Mouse (Mus musculus): ENCODE data around the gene Dpf3. TPM values are rescaled to one million over a fixed set of nuclear protein-coding genes. Genes with fewer than 3 reads are reported as not detected.

The Dpf3 gene
- polyA plus RNA-seq, 1 experiment from 2014 or later: 18.0 TPM

DNA sequence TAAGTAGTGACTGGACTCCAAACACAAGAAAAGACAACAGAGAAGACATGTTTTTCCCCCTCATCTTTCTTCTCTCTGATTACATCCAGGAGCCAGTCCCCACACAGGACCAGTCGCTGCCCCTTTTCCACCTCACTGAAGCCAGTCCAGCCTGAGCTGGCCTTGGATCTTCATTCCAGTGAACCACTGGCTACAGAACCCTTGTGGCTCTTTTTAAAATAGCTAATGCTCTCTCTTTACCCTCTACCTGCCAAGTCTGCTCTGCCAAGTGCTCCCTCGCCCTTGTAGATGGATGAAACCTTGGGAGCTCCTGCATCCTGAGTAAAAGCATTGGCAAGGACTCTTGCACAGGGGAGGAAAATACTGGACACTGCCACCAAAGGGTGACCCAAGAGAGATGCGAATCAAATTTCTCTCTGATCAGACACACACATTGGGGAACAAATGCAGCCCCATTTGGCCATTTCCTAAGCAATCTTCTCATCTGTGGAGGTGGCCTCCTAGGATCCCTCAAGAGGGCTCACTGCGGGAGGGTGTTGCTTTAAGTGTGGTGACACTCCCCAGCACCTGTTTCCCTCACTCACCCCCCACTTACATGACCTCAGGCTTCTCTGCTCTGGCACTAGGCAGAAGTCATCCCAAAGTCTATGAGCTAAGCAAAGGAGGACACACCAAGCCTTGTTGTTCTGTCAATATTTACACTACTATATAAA, 7.9 kb upstream of the Dpf3 start:
- no peaks in the 10 kb centered on the region for H3K4me1 ChIP-seq
- H3K27me3 ChIP-seq: no peaks in the 10 kb centered on the region
- H3K27ac ChIP-seq: no peak overlapping the region
- H3K36me3 ChIP-seq: no peaks in the 10 kb centered on the region
- ATAC-seq (ENCODE audit: low FRiP score): no peak
- H3K4me3 ChIP-seq: no peak overlapping the region
- H3K9me3 ChIP-seq (replicated peaks): peaks cover 7% of the 10 kb centered on the region
- no peak overlapping the region for H3K9ac ChIP-seq
- WGBS: 73% methylated on average over 4 of the region's 4 CpGs
- H3K4me2 ChIP-seq (replicated peaks): no peak overlapping the region

DNA sequence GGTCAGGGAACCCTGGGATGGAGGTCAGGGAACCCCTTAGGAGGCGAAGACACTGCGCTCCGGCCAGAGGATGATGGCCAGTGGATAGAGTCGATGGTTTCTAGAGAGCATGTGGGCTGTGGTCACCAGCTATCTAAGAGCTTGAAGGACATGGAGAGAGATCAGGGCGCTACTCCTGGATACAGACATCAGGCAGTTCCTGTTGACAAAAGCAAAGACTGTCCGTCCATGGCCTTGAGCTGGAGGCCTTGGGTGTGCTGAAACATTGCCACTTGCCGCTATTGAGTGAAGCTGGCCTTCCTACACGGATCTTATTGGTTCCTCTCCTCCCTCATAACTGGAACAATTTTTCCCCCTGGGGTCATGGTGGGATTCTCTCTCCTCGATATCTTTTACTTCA, 6.7 kb upstream of the Dpf3 start:
- no peak for ATAC-seq (ENCODE audit: low FRiP score)
- H3K9me3 ChIP-seq (replicated peaks): peaks cover 7% of the 10 kb centered on the region
- 84% methylated on average over 9 of the region's 9 CpGs for WGBS

DNA sequence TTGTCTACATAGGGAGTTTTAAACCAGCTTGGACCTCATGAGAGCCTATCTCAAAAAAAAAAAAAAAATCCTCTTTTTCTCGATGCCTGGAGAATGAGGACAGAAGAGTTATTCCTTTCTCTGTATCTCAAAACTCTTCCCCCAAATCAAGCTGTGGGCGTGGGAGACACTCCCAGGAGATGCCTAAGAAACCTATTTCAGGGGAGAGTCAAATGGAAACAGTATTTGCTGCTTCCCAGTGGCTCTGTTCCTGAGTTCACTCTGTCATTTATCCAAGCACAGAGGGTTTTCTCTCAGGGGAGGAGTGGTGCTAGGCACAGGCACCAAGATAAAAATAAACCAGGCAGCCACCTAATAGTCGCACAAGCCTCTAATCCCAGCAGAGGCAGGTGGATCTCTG, 5.3 kb upstream of the Dpf3 start:
- Histone ChIP-seq H3K4me1 (peaks cover 12% of the 10 kb centered on the region), H3K27me3 (no peaks in the 10 kb centered on the region; the same call in 1 of the 2 replicates), H3K4me2 (replicated peaks) (no peak overlapping the region), H3K9me3 (replicated peaks) (peaks cover 7% of the 10 kb centered on the region), H3K27ac (no peak overlapping the region), H3K4me3 (no peak overlapping the region), H3K9ac (no peak overlapping the region), H3K36me3 (no peaks in the 10 kb centered on the region)
- 82% methylated on average over 3 of the region's 3 CpGs for WGBS
- ATAC-seq (ENCODE audit: low FRiP score): no peak

More for the DNA sequence above, 6.7 kb upstream of the Dpf3 start:
- H3K36me3 ChIP-seq: no peaks in the 10 kb centered on the region
- H3K9ac ChIP-seq: no peak overlapping the region
- no peaks in the 10 kb centered on the region for H3K4me1 ChIP-seq
- no peak overlapping the region for H3K4me3 ChIP-seq
- no peaks in the 10 kb centered on the region; the same call in 1 of the 2 replicates for H3K27me3 ChIP-seq
- no peak overlapping the region for H3K4me2 ChIP-seq (replicated peaks)
- H3K27ac ChIP-seq: no peak overlapping the region

DNA sequence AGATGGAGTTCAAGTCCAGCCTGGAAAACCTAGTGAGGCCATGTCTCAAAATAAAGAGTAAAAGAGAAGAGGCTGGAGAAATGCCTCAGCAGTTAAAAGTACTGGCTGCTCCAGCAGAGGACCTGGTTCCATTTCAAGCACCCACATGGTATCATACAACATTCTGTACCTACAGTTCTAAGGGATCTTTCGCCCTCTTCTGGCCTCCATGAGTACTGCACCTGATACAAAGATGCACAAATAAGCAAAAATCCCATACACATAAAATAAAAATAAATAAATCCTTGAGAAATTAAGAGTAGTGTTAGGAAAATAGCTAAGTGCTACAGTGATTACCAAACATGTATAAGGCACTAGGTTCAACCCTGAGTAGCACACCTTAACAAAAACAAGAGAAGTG, 4.1 kb upstream of the Dpf3 start:
- Histone ChIP-seq H3K4me1 (peaks cover 12% of the 10 kb centered on the region), H3K27ac (no peak overlapping the region), H3K4me3 (no peak overlapping the region), H3K27me3 (no peaks in the 10 kb centered on the region; the same call in 1 of the 2 replicates), H3K9ac (no peak overlapping the region), H3K4me2 (replicated peaks) (no peak overlapping the region), H3K36me3 (no peaks in the 10 kb centered on the region), H3K9me3 (replicated peaks) (peaks cover 7% of the 10 kb centered on the region)
- no peak for ATAC-seq (ENCODE audit: low FRiP score)
- WGBS: 52% methylated on average over 1 of the region's 1 CpGs

DNA sequence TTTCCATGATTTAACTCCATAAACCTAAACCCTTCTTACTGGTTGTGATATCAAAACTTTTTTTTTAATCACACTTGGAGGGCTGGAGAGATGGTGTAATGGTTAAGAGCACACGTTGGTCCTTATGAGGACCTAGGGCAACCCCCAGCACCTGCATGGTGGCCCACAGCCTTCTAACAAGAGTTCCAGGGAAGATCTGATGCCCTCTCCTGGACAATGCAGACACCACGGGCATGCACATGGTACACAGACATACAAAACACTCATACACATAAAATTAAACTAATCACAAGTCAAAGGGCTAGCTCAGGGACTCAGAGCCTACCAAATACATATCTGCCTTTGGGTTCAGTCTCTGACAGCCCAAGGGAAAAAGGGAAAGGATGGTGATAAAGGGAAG, 2.2 kb upstream of the Dpf3 start:
- H3K27me3 ChIP-seq: no peaks in the 10 kb centered on the region; the same call in 1 of the 2 replicates
- H3K27ac ChIP-seq: no peak overlapping the region
- no peak overlapping the region for H3K4me2 ChIP-seq (replicated peaks)
- no peak for ATAC-seq (ENCODE audit: low FRiP score)
- H3K4me3 ChIP-seq: no peak overlapping the region
- no peaks in the 10 kb centered on the region for H3K36me3 ChIP-seq
- H3K9me3 ChIP-seq (replicated peaks): peaks cover 7% of the 10 kb centered on the region
- WGBS: 31% methylated on average over 2 of the region's 2 CpGs
- no peak overlapping the region for H3K9ac ChIP-seq
- peaks cover 17% of the 10 kb centered on the region for H3K4me1 ChIP-seq

DNA sequence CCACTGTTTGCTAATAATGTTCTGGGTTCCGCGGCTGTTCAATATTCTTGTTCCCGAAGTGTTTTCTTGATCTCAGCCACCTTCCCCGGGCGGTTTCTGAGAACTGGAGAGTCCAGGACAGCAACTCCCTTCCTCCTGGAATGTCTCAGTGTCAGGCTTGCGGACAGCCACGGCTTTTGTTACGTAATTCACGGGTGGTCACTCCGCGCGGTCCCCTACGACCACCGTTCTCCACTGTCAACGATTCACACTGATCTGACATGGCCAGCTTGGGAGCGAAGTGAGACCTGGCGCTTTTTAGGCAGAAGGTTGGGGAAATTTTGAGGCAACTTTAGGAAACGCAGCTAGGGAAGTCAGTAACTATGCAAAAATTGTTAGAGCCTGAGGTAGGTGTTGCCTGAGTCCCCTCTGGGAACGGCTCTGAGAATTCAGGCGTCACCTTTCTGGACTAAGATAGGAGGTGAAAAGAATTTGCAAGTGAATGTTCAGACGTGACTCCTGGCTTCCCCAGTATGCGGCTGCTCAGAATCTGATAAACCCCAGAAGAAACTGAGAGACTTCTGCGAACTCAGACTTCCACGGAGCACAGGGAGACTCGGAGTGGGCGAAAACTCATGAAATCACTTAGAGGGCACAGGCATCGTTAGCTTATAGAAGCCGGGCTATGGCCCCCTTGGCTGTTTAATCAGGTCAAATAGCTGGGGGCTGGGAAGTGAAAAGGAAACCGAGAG, 860 bp upstream of the Dpf3 start:
- no peak for ATAC-seq (ENCODE audit: low FRiP score)
- H3K4me2 ChIP-seq (replicated peaks): peak overlapping the region; percentile 92
- under 1% methylated on average over 29 of the region's 29 CpGs for WGBS
- H3K9me3 ChIP-seq (replicated peaks): peaks cover 7% of the 10 kb centered on the region
- H3K27ac ChIP-seq: no peak overlapping the region
- peak overlapping the region; percentile 51; the same call in 1 of the 2 replicates for H3K9ac ChIP-seq
- H3K4me3 ChIP-seq: peak overlapping the region; percentile 75
- H3K4me1 ChIP-seq: peaks cover 19% of the 10 kb centered on the region
- no peaks in the 10 kb centered on the region; the same call in 1 of the 2 replicates for H3K27me3 ChIP-seq
- H3K36me3 ChIP-seq: no peaks in the 10 kb centered on the region

DNA sequence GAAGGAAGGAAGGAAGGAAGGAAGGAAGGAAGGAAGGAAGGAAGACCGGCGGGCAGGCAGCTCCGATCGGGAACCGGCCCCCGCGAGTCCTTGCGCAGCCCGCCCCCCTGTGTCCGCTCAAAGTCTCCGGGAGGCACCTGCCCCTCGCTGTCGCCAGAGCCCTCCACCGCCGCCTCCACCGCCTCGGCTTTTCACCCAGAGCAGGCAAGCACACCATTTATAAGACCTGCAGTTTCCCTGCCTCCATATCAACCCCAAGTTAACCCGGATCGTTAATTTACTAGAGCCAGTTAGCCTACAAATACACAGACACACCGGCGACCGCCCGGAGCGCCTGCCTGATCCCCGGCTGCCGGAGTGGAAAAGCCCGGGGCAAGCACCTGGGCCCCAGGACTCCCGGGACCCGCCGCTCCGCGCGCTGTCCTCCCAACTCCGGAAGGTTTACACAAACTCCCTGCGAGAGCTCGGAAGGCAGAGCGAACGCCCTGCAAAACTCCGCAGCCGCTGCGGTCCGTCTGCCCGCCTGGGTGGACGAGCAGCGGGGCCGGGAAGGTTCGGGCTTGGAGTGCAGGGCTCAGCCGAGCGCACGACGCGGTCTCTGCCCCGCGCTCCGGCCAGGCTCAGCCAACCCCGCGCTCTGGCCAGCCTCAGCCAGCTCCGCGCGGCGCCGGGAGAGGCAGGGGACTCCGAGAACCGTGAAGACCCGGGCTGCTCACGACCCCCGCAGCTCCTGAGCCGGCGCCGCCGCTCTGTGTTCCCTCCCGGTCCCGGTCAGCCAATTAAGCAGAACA, 650 bp downstream of the Dpf3 start:
- peak overlapping the region; percentile 77 for H3K9ac ChIP-seq
- ATAC-seq (ENCODE audit: low FRiP score): peak; percentile 84
- under 1% methylated on average over 73 of the region's 73 CpGs for WGBS
- peaks cover 7% of the 10 kb centered on the region for H3K9me3 ChIP-seq (replicated peaks)
- no peaks in the 10 kb centered on the region for H3K36me3 ChIP-seq
- H3K27ac ChIP-seq: peak overlapping the region; percentile 89
- H3K4me1 ChIP-seq: peaks cover 19% of the 10 kb centered on the region
- peak overlapping the region; percentile 92 for H3K4me2 ChIP-seq (replicated peaks)
- peak overlapping the region; percentile 75 for H3K4me3 ChIP-seq
- H3K27me3 ChIP-seq: no peaks in the 10 kb centered on the region; the same call in 1 of the 2 replicates

DNA sequence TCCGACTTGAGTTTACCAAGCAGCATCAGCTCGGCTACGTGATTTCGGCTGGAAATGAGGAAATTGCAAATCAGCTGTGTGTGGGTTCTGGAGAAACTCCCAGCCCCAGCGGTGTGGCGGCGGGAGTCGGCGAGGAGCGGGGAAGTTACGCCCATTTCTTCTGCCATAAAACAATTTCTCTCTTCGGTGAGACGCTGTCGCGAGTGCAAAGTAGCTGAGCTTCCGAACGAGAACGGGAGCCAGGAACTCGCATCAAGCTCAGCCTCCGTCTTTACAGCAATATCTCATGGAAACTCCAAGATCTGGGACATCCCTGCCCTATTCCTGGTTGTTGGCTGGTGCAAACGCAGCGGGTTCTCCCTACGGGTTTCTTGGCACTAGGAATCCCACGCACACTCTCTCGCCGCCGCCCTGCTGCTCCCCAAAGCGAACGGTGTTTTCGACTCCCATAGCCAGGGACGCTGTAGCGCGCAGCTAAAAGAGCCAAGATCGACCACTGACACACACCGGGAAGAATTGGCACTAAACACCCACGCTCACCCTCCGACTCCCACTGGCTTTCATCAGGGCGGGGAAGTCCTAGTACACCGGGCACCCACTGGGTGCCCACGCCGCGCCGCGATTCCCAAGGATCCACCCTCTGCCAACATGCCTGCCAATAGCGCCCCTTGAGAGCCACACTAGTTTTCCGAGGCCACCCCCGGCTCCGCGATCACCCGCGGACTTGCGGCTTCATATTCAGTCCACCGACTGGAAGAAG, 1.4 kb downstream of the Dpf3 start:
- ATAC-seq (ENCODE audit: low FRiP score): 0 out of 2 replicates have a peak, but pooled peaks have one; percentile 3
- peaks cover 19% of the 10 kb centered on the region for H3K4me1 ChIP-seq
- H3K36me3 ChIP-seq: no peaks in the 10 kb centered on the region
- peak overlapping the region; percentile 75 for H3K4me3 ChIP-seq
- H3K9ac ChIP-seq: peak overlapping the region; percentile 77
- peak overlapping the region; percentile 89 for H3K27ac ChIP-seq
- peak overlapping the region; percentile 92 for H3K4me2 ChIP-seq (replicated peaks)
- H3K9me3 ChIP-seq (replicated peaks): peaks cover under 1% of the 10 kb centered on the region
- H3K27me3 ChIP-seq: no peaks in the 10 kb centered on the region; the same call in 1 of the 2 replicates
- WGBS: under 1% methylated on average over 53 of the region's 53 CpGs

DNA sequence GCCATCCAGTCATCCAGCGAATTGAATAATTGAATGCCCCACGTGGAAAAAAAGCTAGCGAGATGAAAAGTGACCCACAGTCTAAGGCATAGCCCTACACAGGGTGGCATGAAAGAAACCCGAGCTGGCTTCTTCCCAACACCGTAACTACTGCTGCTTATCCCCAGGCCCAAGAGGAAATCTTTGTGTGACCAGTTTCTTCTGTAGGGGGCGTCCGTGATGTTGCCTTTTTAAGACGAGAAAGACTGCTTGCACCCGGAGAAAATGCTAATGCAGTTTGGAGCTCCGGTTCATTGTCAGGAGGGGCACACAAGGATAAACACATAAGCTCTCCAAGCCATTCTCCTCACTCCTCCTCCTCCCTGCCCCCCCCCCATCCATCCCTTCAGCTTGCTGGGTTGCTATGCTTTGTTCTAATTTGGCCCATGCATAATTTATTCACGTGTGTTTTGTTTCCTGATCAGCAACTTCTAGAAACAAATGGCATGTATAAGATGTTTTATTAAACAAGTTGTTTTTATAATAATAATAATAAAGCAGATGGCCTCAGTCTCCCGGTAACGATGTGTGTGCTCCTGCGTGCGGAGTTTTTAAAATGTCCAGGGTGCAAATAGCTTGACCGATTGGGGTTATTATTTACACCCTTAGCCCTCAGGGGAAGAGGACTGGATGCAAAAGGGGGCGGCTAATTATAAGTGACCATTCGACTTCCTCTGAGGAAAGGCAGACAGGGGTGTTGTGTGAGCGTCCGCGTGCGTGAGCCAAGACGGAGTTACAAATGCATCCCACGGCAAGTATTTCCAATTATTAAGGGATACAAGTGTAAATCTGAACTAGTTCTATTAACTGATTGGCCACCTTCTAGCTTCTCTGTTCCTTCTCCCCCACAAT, 2.4 kb downstream of the Dpf3 start:
- H3K4me2 ChIP-seq (replicated peaks): peak overlapping the region; percentile 92
- H3K27ac ChIP-seq: peak overlapping the region; percentile 89; the same call in 1 of the 2 replicates
- H3K9ac ChIP-seq: peak overlapping the region; percentile 77
- H3K4me1 ChIP-seq: peaks cover 19% of the 10 kb centered on the region
- H3K36me3 ChIP-seq: no peaks in the 10 kb centered on the region
- H3K9me3 ChIP-seq (replicated peaks): no peaks in the 10 kb centered on the region
- WGBS: under 1% methylated on average over 24 of the region's 24 CpGs
- H3K27me3 ChIP-seq: no peaks in the 10 kb centered on the region; the same call in 1 of the 2 replicates
- no peak for ATAC-seq (ENCODE audit: low FRiP score)
- H3K4me3 ChIP-seq: peak overlapping the region; percentile 75

DNA sequence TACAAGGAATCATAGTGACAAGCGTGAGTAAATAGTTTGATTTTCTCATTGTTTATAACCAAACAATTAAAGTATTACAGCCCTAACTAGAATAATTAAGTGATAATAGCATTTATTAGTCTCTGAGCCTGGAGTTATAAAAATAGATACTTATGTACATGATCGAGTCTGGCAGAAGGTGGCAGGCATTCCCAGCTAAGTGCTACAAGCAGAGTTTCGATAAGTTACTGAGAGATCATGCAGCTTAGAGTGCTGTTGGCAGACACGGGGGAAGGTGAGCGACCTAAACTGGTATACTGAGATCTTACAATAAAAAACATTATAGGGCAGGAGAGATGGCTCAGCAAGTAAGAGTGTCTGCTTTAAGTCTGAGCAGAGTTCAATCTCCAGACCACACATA, 3.9 kb downstream of the Dpf3 start:
- H3K36me3 ChIP-seq: no peaks in the 10 kb centered on the region
- ATAC-seq (ENCODE audit: low FRiP score): no peak
- H3K27ac ChIP-seq: no peak overlapping the region
- H3K9ac ChIP-seq: no peak overlapping the region
- H3K4me1 ChIP-seq: peaks cover 15% of the 10 kb centered on the region
- 82% methylated on average over 5 of the region's 5 CpGs for WGBS
- H3K4me2 ChIP-seq (replicated peaks): no peak overlapping the region
- H3K9me3 ChIP-seq (replicated peaks): no peaks in the 10 kb centered on the region
- H3K4me3 ChIP-seq: no peak overlapping the region
- H3K27me3 ChIP-seq: no peaks in the 10 kb centered on the region

DNA sequence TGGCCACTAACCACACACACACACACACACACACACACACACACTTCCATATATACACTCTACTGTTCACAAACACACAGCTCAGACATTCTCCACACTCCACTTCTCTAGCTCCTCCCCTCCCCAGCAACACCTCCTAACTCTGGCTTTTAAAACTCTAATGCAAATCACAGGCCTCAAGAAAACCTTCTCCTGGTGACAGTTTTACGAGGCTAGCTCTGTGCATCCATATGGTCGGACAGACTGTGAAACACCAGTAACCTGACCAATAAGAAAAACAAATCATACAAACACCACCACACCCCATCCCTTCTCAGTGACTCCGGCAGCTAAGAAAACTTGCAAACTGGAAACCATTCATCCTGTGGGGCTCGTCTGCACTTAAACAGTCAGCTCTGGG, 6.1 kb downstream of the Dpf3 start:
- no peak overlapping the region for H3K9ac ChIP-seq
- no peak overlapping the region for H3K4me2 ChIP-seq (replicated peaks)
- no peak for ATAC-seq (ENCODE audit: low FRiP score)
- no peaks in the 10 kb centered on the region for H3K9me3 ChIP-seq (replicated peaks)
- no peak overlapping the region for H3K27ac ChIP-seq
- 65% methylated on average over 4 of the region's 4 CpGs for WGBS
- H3K4me1 ChIP-seq: peaks cover 8% of the 10 kb centered on the region
- H3K36me3 ChIP-seq: no peaks in the 10 kb centered on the region
- no peak overlapping the region for H3K4me3 ChIP-seq
- H3K27me3 ChIP-seq: no peaks in the 10 kb centered on the region
